Mouse (Mus musculus) embryonic facial prominence, embryonic 15.5 days (tissue): ENCODE results near the gene Rps28. TPM values are rescaled to one million over a fixed set of nuclear protein-coding genes. Genes with fewer than 3 reads are reported as not detected.

Source experiments
- ATAC-seq: fragments of 200-750 bp; cut with Nextera tagmentation; 2 replicates; pipeline ENCODE4 v1.8.0; 2017; ENCODE audit warnings: low read depth, moderate TSS enrichment; ENCODE audit not compliant: insufficient number of reproducible peaks, low FRiP score, low TSS enrichment
- H3K27ac ChIP-seq: fragments of 300-500 bp; sonication (generic); replicated peaks from 2 replicates; pipeline ENCODE4 v1.5.1; 2015; ENCODE audit warnings: mild to moderate bottlenecking, inconsistent platforms
- H3K27me3 ChIP-seq: fragments of 300-500 bp; sonication (generic); 2 replicates; pipeline ENCODE4 v1.6.1; 2015; ENCODE audit warnings: inconsistent platforms
- H3K36me3 ChIP-seq: fragments of 300-500 bp; sonication (generic); 2 replicates; pipeline ENCODE4 v1.6.1; 2015; ENCODE audit warnings: mild to moderate bottlenecking, inconsistent platforms
- H3K4me1 ChIP-seq: fragments of 300-500 bp; sonication (generic); 2 replicates; pipeline ENCODE4 v1.6.1; 2015; ENCODE audit warnings: inconsistent platforms
- H3K4me2 ChIP-seq: fragments of 300-500 bp; sonication (generic); replicated peaks from 2 replicates; pipeline ENCODE4 v1.6.1; 2015; ENCODE audit warnings: mild to moderate bottlenecking, inconsistent platforms
- H3K4me3 ChIP-seq: fragments of 300-500 bp; sonication (generic); replicated peaks from 2 replicates; pipeline ENCODE4 v1.5.1; 2015; ENCODE audit warnings: mild to moderate bottlenecking, inconsistent platforms
- H3K9ac ChIP-seq: fragments of 300-500 bp; sonication (generic); 2 replicates; pipeline ENCODE4 v1.6.1; 2015; ENCODE audit warnings: inconsistent platforms
- H3K9me3 ChIP-seq: fragments of 300-500 bp; sonication (generic); replicated peaks from 2 replicates; pipeline ENCODE4 v1.6.1; 2016; ENCODE audit warnings: inconsistent platforms
- WGBS: fragments of 180-500 bp; shearing (Covaris S2); methylation state at CpG from one replicate; pipeline ENCODE4 v1.1.7; 2015; 5-methylcytosine and 5-hydroxymethylcytosine counted together
- polyA plus RNA-seq: library from polyadenylated mRNA; unstranded; fragments of >200 nt; fragmentation: Nextera tagmentation; extraction: Ambion mirVana; gene quantifications from 2 replicates; pipeline ENCODE4 v1.2.1, GENCODE M21; 2015

The Rps28 gene
- polyA plus RNA-seq, 1 experiment from 2014 or later: 998 TPM

GRCm38 (mm10) chr17:33784939-33785338, 39.4 kb downstream of the Rps28 start:
- 75% methylated on average over 2 of the region's 2 CpGs for WGBS
- ATAC-seq: no peak
- Histone ChIP-seq H3K4me1 (peaks cover 36% of the 10 kb centered on the region), H3K4me2 (no peak overlapping the region), H3K9me3 (no peaks in the 10 kb centered on the region), H3K27ac (no peak overlapping the region), H3K36me3 (no peaks in the 10 kb centered on the region), H3K4me3 (no peak overlapping the region), H3K27me3 (no peaks in the 10 kb centered on the region), H3K9ac (no peak overlapping the region)

- Histone ChIP-seq H3K9ac (no peak overlapping the region), H3K36me3 (no peaks in the 10 kb centered on the region), H3K27ac (peak overlapping the region; percentile 61), H3K4me3 (no peak overlapping the region), H3K4me2 (no peak overlapping the region), H3K4me1 (peaks cover 51% of the 10 kb centered on the region), H3K9me3 (no peaks in the 10 kb centered on the region), H3K27me3 (no peaks in the 10 kb centered on the region)
- ATAC-seq: no peak
Observed at GRCm38 (mm10) chr17:33783408-33783807, 41.0 kb downstream of the Rps28 start.

GRCm38 (mm10) chr17:33782067-33782466, 42.3 kb downstream of the Rps28 start:
- Histone ChIP-seq H3K9ac (peak overlapping the region; percentile 15; the same call in 1 of the 2 replicates), H3K36me3 (peaks cover 4% of the 10 kb centered on the region), H3K9me3 (no peaks in the 10 kb centered on the region), H3K4me3 (peak overlapping the region; percentile 48), H3K27me3 (no peaks in the 10 kb centered on the region), H3K4me2 (peak overlapping the region; percentile 77), H3K27ac (peak overlapping the region; percentile 93), H3K4me1 (peaks cover 57% of the 10 kb centered on the region)
- ATAC-seq: no peak
- WGBS: 32% methylated on average over 4 of the region's 4 CpGs

GRCm38 (mm10) chr17:33781124-33781977, 43.0 kb downstream of the Rps28 start, which contains the start of gene Angptl4:
TSS of gene Angptl4 (minus strand) at chr17:33781830.
- WGBS: under 1% methylated on average over 50 of the region's 50 CpGs
- peak within 1 kb of the TSS; percentile 77 for H3K4me2 ChIP-seq
- peak; percentile 53; the same call in 1 of the 2 replicates for ATAC-seq
- H3K9ac ChIP-seq: peak within 1 kb of the TSS; percentile 15
- H3K4me1 ChIP-seq: peaks cover 57% of the 10 kb centered on the region
- H3K36me3 ChIP-seq: peaks cover 10% of the 10 kb centered on the region
- peak within 1 kb of the TSS; percentile 48 for H3K4me3 ChIP-seq
- H3K27me3 ChIP-seq: no peaks in the 10 kb centered on the region
- H3K27ac ChIP-seq: peak within 1 kb of the TSS; percentile 93
- no peaks in the 10 kb centered on the region for H3K9me3 ChIP-seq

- H3K4me3 ChIP-seq: peak overlapping the region; percentile 48
- H3K4me1 ChIP-seq: peaks cover 57% of the 10 kb centered on the region
- no peak for ATAC-seq
- H3K9me3 ChIP-seq: no peaks in the 10 kb centered on the region
- H3K27ac ChIP-seq: peak overlapping the region; percentile 93
- H3K4me2 ChIP-seq: peak overlapping the region; percentile 77
- no peak overlapping the region for H3K9ac ChIP-seq
- WGBS: 68% methylated on average over 5 of the region's 5 CpGs
- H3K36me3 ChIP-seq: peaks cover 15% of the 10 kb centered on the region
- H3K27me3 ChIP-seq: no peaks in the 10 kb centered on the region
Observed at GRCm38 (mm10) chr17:33780431-33780830, 43.9 kb downstream of the Rps28 start.

- no peaks in the 10 kb centered on the region for H3K9me3 ChIP-seq
- no peaks in the 10 kb centered on the region for H3K27me3 ChIP-seq
- no peak for ATAC-seq
- H3K4me1 ChIP-seq: peaks cover 57% of the 10 kb centered on the region
- H3K27ac ChIP-seq: peak overlapping the region; percentile 93
- peak overlapping the region; percentile 77 for H3K4me2 ChIP-seq
- H3K4me3 ChIP-seq: peak overlapping the region; percentile 48
- WGBS: 48% methylated on average over 5 of the region's 5 CpGs
- H3K9ac ChIP-seq: no peak overlapping the region
- peaks cover 20% of the 10 kb centered on the region for H3K36me3 ChIP-seq
Observed at GRCm38 (mm10) chr17:33779967-33780295, 44.4 kb downstream of the Rps28 start.

GRCm38 (mm10) chr17:33779271-33779966, 44.9 kb downstream of the Rps28 start:
- 13% methylated on average over 9 of the region's 9 CpGs for WGBS
- H3K4me1 ChIP-seq: peaks cover 57% of the 10 kb centered on the region

GRCm38 (mm10) chr17:33775287-33775686, 49.1 kb downstream of the Rps28 start:
- no peak for ATAC-seq

More at GRCm38 (mm10) chr17:33779271-33779966, 44.9 kb downstream of the Rps28 start:
- ATAC-seq: peak; percentile 92
- peak overlapping the region; percentile 93 for H3K27ac ChIP-seq
- H3K9me3 ChIP-seq: no peaks in the 10 kb centered on the region
- H3K4me2 ChIP-seq: peak overlapping the region; percentile 77
- H3K4me3 ChIP-seq: peak overlapping the region; percentile 48
- H3K9ac ChIP-seq: no peak overlapping the region
- no peaks in the 10 kb centered on the region for H3K27me3 ChIP-seq
- H3K36me3 ChIP-seq: peaks cover 23% of the 10 kb centered on the region

GRCm38 (mm10) chr17:33774573-33775155, 49.7 kb downstream of the Rps28 start:
- Histone ChIP-seq H3K36me3 (peaks cover 25% of the 10 kb centered on the region), H3K27ac (no peak overlapping the region), H3K27me3 (no peaks in the 10 kb centered on the region), H3K4me2 (no peak overlapping the region), H3K9me3 (no peaks in the 10 kb centered on the region), H3K4me3 (no peak overlapping the region), H3K4me1 (peaks cover 18% of the 10 kb centered on the region), H3K9ac (no peak overlapping the region)
- 85% methylated on average over 8 of the region's 8 CpGs for WGBS
- no peak for ATAC-seq

More at GRCm38 (mm10) chr17:33775287-33775686, 49.1 kb downstream of the Rps28 start:
- no peak overlapping the region for H3K4me2 ChIP-seq
- H3K36me3 ChIP-seq: peaks cover 25% of the 10 kb centered on the region
- H3K27me3 ChIP-seq: no peaks in the 10 kb centered on the region
- no peaks in the 10 kb centered on the region for H3K9me3 ChIP-seq
- WGBS: 96% methylated on average over 4 of the region's 4 CpGs
- no peak overlapping the region for H3K9ac ChIP-seq
- H3K4me1 ChIP-seq: peaks cover 24% of the 10 kb centered on the region
- H3K4me3 ChIP-seq: no peak overlapping the region
- no peak overlapping the region for H3K27ac ChIP-seq

GRCm38 (mm10) chr17:33773871-33774572, 50.3 kb downstream of the Rps28 start:
- no peak overlapping the region for H3K4me2 ChIP-seq
- H3K4me3 ChIP-seq: no peak overlapping the region
- H3K4me1 ChIP-seq: peaks cover 12% of the 10 kb centered on the region
- no peak overlapping the region for H3K9ac ChIP-seq
- no peak for ATAC-seq
- H3K9me3 ChIP-seq: no peaks in the 10 kb centered on the region
- H3K27me3 ChIP-seq: no peaks in the 10 kb centered on the region
- H3K27ac ChIP-seq: no peak overlapping the region
- 89% methylated on average over 6 of the region's 6 CpGs for WGBS
- H3K36me3 ChIP-seq: peaks cover 25% of the 10 kb centered on the region

- Histone ChIP-seq H3K4me2 (no peak overlapping the region), H3K36me3 (peaks cover 25% of the 10 kb centered on the region), H3K4me1 (peaks cover 6% of the 10 kb centered on the region), H3K9ac (no peak overlapping the region), H3K4me3 (no peak overlapping the region), H3K27ac (no peak overlapping the region), H3K9me3 (no peaks in the 10 kb centered on the region), H3K27me3 (no peaks in the 10 kb centered on the region)
- 82% methylated on average over 6 of the region's 6 CpGs for WGBS
- no peak for ATAC-seq
Observed at GRCm38 (mm10) chr17:33773426-33773825, 50.9 kb downstream of the Rps28 start.
